Mouse (Mus musculus): Measurements from ENCODE around the gene Acad10.

Acad10 gene

DNA sequence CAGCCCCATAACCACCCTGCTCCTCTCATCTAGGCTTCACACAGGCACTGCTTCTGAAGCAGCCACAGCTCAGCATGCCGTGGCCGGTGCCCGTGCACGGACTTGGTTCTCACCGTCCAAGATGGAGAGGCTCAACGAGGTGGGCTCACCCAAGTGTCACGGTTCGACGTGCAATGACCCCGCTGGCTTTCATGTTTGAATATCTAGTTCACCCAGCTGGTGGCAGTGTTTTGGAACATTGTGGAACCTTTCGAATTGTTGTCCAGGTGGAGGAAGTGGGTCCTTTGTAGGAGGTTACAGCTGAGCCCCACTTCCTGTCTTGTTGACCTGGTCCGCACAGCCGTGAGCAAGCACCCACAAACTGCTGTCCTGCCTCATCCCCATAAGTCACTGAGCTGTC lies 86.2 kb downstream of the Acad10 start:
- DNase-seq (ENCODE audit: extremely low read depth, insufficient read length, low spot score) = no peak
